Mouse (Mus musculus) liver, embryonic 13.5 days (tissue): ENCODE measurements at regions not wholly inside any gene's neighbourhood (a gene's known extent, or its start where the extent isn't known, plus 50 kb on each side); places are given as distances from the start of the nearest gene placed in this dataset.

Experiments
- ATAC-seq: fragments of 200-750 bp; cut with Nextera tagmentation; 2 replicates; pipeline ENCODE4 v1.8.0; 2017; ENCODE audit warnings: low read depth, mild to moderate bottlenecking, moderate number of reproducible peaks, moderate library complexity
- DNase-seq: peaks from one replicate; pipeline ENCODE4 v3.0.0; 2022
- H3K27ac ChIP-seq: fragments of 300-500 bp; sonication (generic); 2 replicates; pipeline ENCODE4 v1.5.1; 2015; ENCODE audit warnings: moderate library complexity, mild to moderate bottlenecking, inconsistent platforms
- H3K27me3 ChIP-seq: fragments of 300-500 bp; sonication (generic); 2 replicates; pipeline ENCODE4 v1.6.1; 2015; ENCODE audit warnings: mild to moderate bottlenecking, inconsistent platforms
- H3K36me3 ChIP-seq: fragments of 300-500 bp; sonication (generic); 2 replicates; pipeline ENCODE4 v1.6.1; 2015; ENCODE audit warnings: mild to moderate bottlenecking, inconsistent platforms
- H3K4me1 ChIP-seq: fragments of 300-500 bp; sonication (generic); replicated peaks from 2 replicates; pipeline ENCODE4 v1.6.1; 2015; ENCODE audit warnings: inconsistent platforms
- H3K4me2 ChIP-seq: fragments of 300-500 bp; sonication (generic); 2 replicates; pipeline ENCODE4 v1.6.1; 2015; ENCODE audit warnings: inconsistent platforms, mild to moderate bottlenecking, moderate library complexity
- H3K4me3 ChIP-seq: fragments of 300-500 bp; sonication (generic); replicated peaks from 2 replicates; pipeline ENCODE4 v1.5.1; 2015; ENCODE audit warnings: mild to moderate bottlenecking, inconsistent platforms
- H3K9ac ChIP-seq: fragments of 300-500 bp; sonication (generic); 2 replicates; pipeline ENCODE4 v1.6.1; 2015; ENCODE audit warnings: mild to moderate bottlenecking, inconsistent platforms
- H3K9me3 ChIP-seq: fragments of 300-500 bp; sonication (generic); replicated peaks from 2 replicates; pipeline ENCODE4 v1.6.1; 2016; ENCODE audit warnings: inconsistent platforms
- WGBS: fragments of 180-500 bp; shearing (Covaris S2); methylation state at CpG from one replicate; pipeline ENCODE4 v1.1.7; 2015; ENCODE audit not compliant: insufficient replicate concordance; 5-methylcytosine and 5-hydroxymethylcytosine counted together

GRCm38 (mm10) chr11:7506421-7506945, 292.8 kb upstream of the Igfbp3 start:
- Histone ChIP-seq H3K4me2 (no peak overlapping the region), H3K27me3 (no peaks in the 10 kb centered on the region), H3K4me1 (no peaks in the 10 kb centered on the region), H3K36me3 (no peaks in the 10 kb centered on the region), H3K9ac (no peak overlapping the region), H3K4me3 (no peak overlapping the region), H3K27ac (no peak overlapping the region), H3K9me3 (no peaks in the 10 kb centered on the region)
- DNase-seq = no peak
- ATAC-seq = no peak
- WGBS = 54% methylated on average over 7 of the region's 7 CpGs

GRCm38 (mm10) chr11:7504651-7505321, 291.1 kb upstream of the Igfbp3 start:
- Histone ChIP-seq H3K9me3 (no peaks in the 10 kb centered on the region), H3K27ac (no peak overlapping the region), H3K4me3 (no peak overlapping the region), H3K9ac (no peak overlapping the region), H3K27me3 (no peaks in the 10 kb centered on the region), H3K4me2 (no peak overlapping the region), H3K36me3 (no peaks in the 10 kb centered on the region), H3K4me1 (no peaks in the 10 kb centered on the region)
- ATAC-seq = no peak
- 60% methylated on average over 10 of the region's 10 CpGs for WGBS
- no peak for DNase-seq

GRCm38 (mm10) chr11:7502679-7503078, 289.0 kb upstream of the Igfbp3 start:
- Histone ChIP-seq H3K9ac (no peak overlapping the region), H3K4me3 (no peak overlapping the region), H3K4me2 (no peak overlapping the region), H3K36me3 (no peaks in the 10 kb centered on the region), H3K27me3 (no peaks in the 10 kb centered on the region), H3K9me3 (no peaks in the 10 kb centered on the region), H3K4me1 (no peaks in the 10 kb centered on the region), H3K27ac (no peak overlapping the region)
- no peak for DNase-seq
- WGBS = 66% methylated on average over 2 of the region's 2 CpGs
- no peak for ATAC-seq

GRCm38 (mm10) chr11:7502045-7502444, 288.3 kb upstream of the Igfbp3 start:
- ATAC-seq = no peak
- Histone ChIP-seq H3K36me3 (no peaks in the 10 kb centered on the region), H3K9ac (no peak overlapping the region), H3K4me3 (no peak overlapping the region), H3K4me2 (no peak overlapping the region), H3K27me3 (no peaks in the 10 kb centered on the region), H3K27ac (no peak overlapping the region), H3K4me1 (no peaks in the 10 kb centered on the region), H3K9me3 (no peaks in the 10 kb centered on the region)
- DNase-seq = no peak
- 52% methylated on average over 2 of the region's 2 CpGs for WGBS

GRCm38 (mm10) chr11:7497803-7498202, 284.1 kb upstream of the Igfbp3 start:
- Histone ChIP-seq H3K4me1 (no peaks in the 10 kb centered on the region), H3K36me3 (no peaks in the 10 kb centered on the region), H3K27ac (no peak overlapping the region), H3K9me3 (no peaks in the 10 kb centered on the region), H3K27me3 (no peaks in the 10 kb centered on the region), H3K9ac (no peak overlapping the region), H3K4me2 (no peak overlapping the region), H3K4me3 (no peak overlapping the region)
- no peak for DNase-seq
- no peak for ATAC-seq
- WGBS = 22% methylated on average over 6 of the region's 6 CpGs

GRCm38 (mm10) chr11:7473832-7474545, 260.3 kb upstream of the Igfbp3 start:
- ATAC-seq = no peak
- H3K27me3 ChIP-seq = no peaks in the 10 kb centered on the region
- 68% methylated on average over 7 of the region's 7 CpGs for WGBS
- H3K4me2 ChIP-seq = no peak overlapping the region
- H3K36me3 ChIP-seq = no peaks in the 10 kb centered on the region
- H3K4me1 ChIP-seq = no peaks in the 10 kb centered on the region
- no peak overlapping the region for H3K27ac ChIP-seq
- H3K4me3 ChIP-seq = no peak overlapping the region
- H3K9me3 ChIP-seq = no peaks in the 10 kb centered on the region
- no peak for DNase-seq
- no peak overlapping the region for H3K9ac ChIP-seq

GRCm38 (mm10) chr11:7465522-7465921, 251.8 kb upstream of the Igfbp3 start:
- H3K4me1 ChIP-seq = no peaks in the 10 kb centered on the region
- no peak overlapping the region for H3K9ac ChIP-seq
- H3K4me3 ChIP-seq = no peak overlapping the region
- WGBS = 64% methylated on average over 1 of the region's 1 CpGs
- H3K9me3 ChIP-seq = no peaks in the 10 kb centered on the region
- ATAC-seq (no peak), DNase-seq (no peak)
- H3K36me3 ChIP-seq = no peaks in the 10 kb centered on the region
- no peak overlapping the region for H3K27ac ChIP-seq
- H3K27me3 ChIP-seq = no peaks in the 10 kb centered on the region
- H3K4me2 ChIP-seq = no peak overlapping the region

- Histone ChIP-seq H3K36me3 (no peaks in the 10 kb centered on the region), H3K4me1 (no peaks in the 10 kb centered on the region), H3K4me2 (no peak overlapping the region), H3K4me3 (no peak overlapping the region), H3K27ac (no peak overlapping the region), H3K27me3 (no peaks in the 10 kb centered on the region), H3K9me3 (no peaks in the 10 kb centered on the region), H3K9ac (no peak overlapping the region)
- WGBS = 51% methylated on average over 6 of the region's 6 CpGs
- DNase-seq (no peak), ATAC-seq (no peak)
Observed at GRCm38 (mm10) chr11:7461956-7462771, 248.4 kb upstream of the Igfbp3 start.

- no peaks in the 10 kb centered on the region for H3K36me3 ChIP-seq
- no peak for ATAC-seq
- no peaks in the 10 kb centered on the region for H3K9me3 ChIP-seq
- no peak overlapping the region for H3K9ac ChIP-seq
- no peak overlapping the region for H3K4me2 ChIP-seq
- no peaks in the 10 kb centered on the region for H3K4me1 ChIP-seq
- no peaks in the 10 kb centered on the region for H3K27me3 ChIP-seq
- no peak overlapping the region for H3K4me3 ChIP-seq
- no peak for DNase-seq
- no peak overlapping the region for H3K27ac ChIP-seq
- WGBS = 53% methylated on average over 4 of the region's 4 CpGs
Observed at GRCm38 (mm10) chr11:7451756-7452155, 238.0 kb upstream of the Igfbp3 start.

GRCm38 (mm10) chr11:7444494-7444893, 230.8 kb upstream of the Igfbp3 start:
- ATAC-seq = no peak

GRCm38 (mm10) chr11:7439276-7439675, 225.6 kb upstream of the Igfbp3 start:
- Histone ChIP-seq H3K9ac (no peak overlapping the region), H3K4me3 (no peak overlapping the region), H3K27me3 (no peaks in the 10 kb centered on the region), H3K36me3 (no peaks in the 10 kb centered on the region), H3K4me1 (no peaks in the 10 kb centered on the region), H3K4me2 (no peak overlapping the region), H3K27ac (no peak overlapping the region), H3K9me3 (no peaks in the 10 kb centered on the region)
- DNase-seq = no peak
- ATAC-seq = no peak
- 51% methylated on average over 3 of the region's 3 CpGs for WGBS

More at GRCm38 (mm10) chr11:7444494-7444893, 230.8 kb upstream of the Igfbp3 start:
- Histone ChIP-seq H3K27ac (no peak overlapping the region), H3K27me3 (no peaks in the 10 kb centered on the region), H3K9ac (no peak overlapping the region), H3K36me3 (no peaks in the 10 kb centered on the region), H3K9me3 (no peaks in the 10 kb centered on the region), H3K4me1 (no peaks in the 10 kb centered on the region), H3K4me3 (no peak overlapping the region), H3K4me2 (no peak overlapping the region)
- WGBS = 82% methylated on average over 8 of the region's 8 CpGs
- no peak for DNase-seq
